Mouse (Mus musculus) hindbrain, embryonic 16.5 days (tissue): ENCODE data around the gene BC030870. TPM values are rescaled to one million over a fixed set of nuclear protein-coding genes. Genes with fewer than 3 reads are reported as not detected.
A peak's percentile ranks its signal among the peaks of the same experiment; 100 is the strongest.

Experiments
- ATAC-seq: fragments of 200-750 bp; cut with Nextera tagmentation; 2 replicates; pipeline ENCODE4 v1.8.0; 2017; ENCODE audit warnings: moderate TSS enrichment, moderate library complexity
- H3K27ac ChIP-seq: fragments of 300-500 bp; sonication (generic); 2 replicates; pipeline ENCODE4 v1.5.1; 2014; ENCODE audit warnings: low read depth, mild to moderate bottlenecking, control low read depth, low read length, moderate library complexity
- H3K27me3 ChIP-seq: fragments of 300-500 bp; sonication (generic); replicated peaks from 2 replicates; pipeline ENCODE4 v1.6.1; 2014; ENCODE audit warnings: low read length; ENCODE audit not compliant: control insufficient read depth, insufficient read depth
- H3K36me3 ChIP-seq: fragments of 300-500 bp; sonication (generic); 2 replicates; pipeline ENCODE4 v1.6.1; 2014; ENCODE audit warnings: mild to moderate bottlenecking, low read length, moderate library complexity, mixed read lengths; ENCODE audit not compliant: control insufficient read depth, insufficient read depth
- H3K4me1 ChIP-seq: fragments of 300-500 bp; sonication (generic); 2 replicates; pipeline ENCODE4 v1.6.1; 2014; ENCODE audit warnings: low read depth, low read length; ENCODE audit not compliant: control insufficient read depth, insufficient read depth
- H3K4me2 ChIP-seq: fragments of 300-500 bp; sonication (generic); 2 replicates; pipeline ENCODE4 v1.6.1; 2014; ENCODE audit warnings: mild to moderate bottlenecking, low read length, control low read depth, moderate library complexity
- H3K4me3 ChIP-seq: fragments of 300-500 bp; sonication (generic); 2 replicates; pipeline ENCODE4 v1.5.1; 2014; ENCODE audit warnings: mild to moderate bottlenecking, low read length, control low read depth, moderate library complexity
- H3K9ac ChIP-seq: fragments of 300-500 bp; sonication (generic); 2 replicates; pipeline ENCODE4 v1.6.1; 2014; ENCODE audit warnings: low read depth, mild to moderate bottlenecking, control low read depth, low read length, moderate library complexity
- H3K9me3 ChIP-seq: fragments of 300-500 bp; sonication (generic); 2 replicates; pipeline ENCODE4 v1.6.1; 2014; ENCODE audit warnings: mild to moderate bottlenecking, low read length, moderate library complexity; ENCODE audit not compliant: control insufficient read depth
- WGBS: fragments of 180-500 bp; shearing (Covaris S2); extraction: QIAGEN DNeasy Blood & Tissue Kit; methylation state at CpG from one replicate; pipeline ENCODE4 v1.1.7; 2014; 5-methylcytosine and 5-hydroxymethylcytosine counted together
- polyA plus RNA-seq: library from polyadenylated mRNA; unstranded; fragments of >200 nt; fragmentation: Nextera tagmentation; extraction: Ambion mirVana; gene quantifications from 2 replicates; pipeline ENCODE4 v1.2.1, GENCODE M21; 2015

BC030870 gene
- polyA plus RNA-seq, 1 experiment from 2014 or later: not detected

DNA sequence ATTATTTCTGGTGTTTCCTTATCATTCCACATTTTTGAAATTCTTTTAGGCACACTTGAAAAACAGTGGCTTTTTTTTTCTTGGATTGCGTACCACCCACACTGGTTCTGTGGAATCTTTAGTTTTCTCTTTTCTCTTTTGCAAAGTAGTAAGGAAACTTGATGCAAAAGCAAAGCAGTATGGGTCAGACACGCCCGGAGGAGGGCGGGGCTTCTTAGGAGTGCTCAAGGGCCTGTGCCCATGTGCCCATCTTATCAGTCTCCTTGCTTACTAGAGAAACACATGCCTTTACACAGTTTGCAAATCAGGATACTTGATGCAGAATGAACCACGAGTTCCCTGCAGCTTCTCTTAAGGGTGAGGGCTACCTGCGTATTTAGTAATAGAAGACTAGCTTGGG, 17.3 kb downstream of the BC030870 start:
- Histone ChIP-seq H3K9me3 (no peaks in the 10 kb centered on the region), H3K4me1 (no peaks in the 10 kb centered on the region), H3K36me3 (no peaks in the 10 kb centered on the region), H3K4me3 (no peak overlapping the region), H3K27me3 (no peaks in the 10 kb centered on the region), H3K27ac (no peak overlapping the region), H3K9ac (no peak overlapping the region), H3K4me2 (no peak overlapping the region)
- no peak for ATAC-seq
- WGBS: 90% methylated on average over 6 of the region's 6 CpGs

DNA sequence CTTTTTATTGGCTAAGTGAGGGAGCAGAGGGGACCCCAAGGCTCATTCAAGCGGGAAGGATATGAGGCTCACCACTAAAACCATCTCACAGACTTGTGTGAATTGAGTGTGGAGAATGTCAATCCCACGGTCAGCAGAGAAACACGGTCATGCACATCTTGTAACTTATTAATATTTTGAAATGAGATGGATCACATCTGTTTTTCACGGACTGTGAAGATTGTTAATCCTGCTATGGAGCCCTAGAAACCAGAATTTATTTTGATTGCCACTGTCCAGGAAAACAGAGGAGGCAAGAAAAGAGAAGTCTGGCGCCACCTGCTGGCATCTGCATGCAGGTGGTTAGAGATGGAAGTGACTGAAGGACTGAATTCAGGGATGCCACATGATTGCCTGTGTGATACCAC, 19.1 kb downstream of the BC030870 start:
- peak; percentile 88 for ATAC-seq
- no peaks in the 10 kb centered on the region for H3K4me1 ChIP-seq
- H3K4me2 ChIP-seq: no peak overlapping the region
- no peak overlapping the region for H3K27ac ChIP-seq
- H3K4me3 ChIP-seq: no peak overlapping the region
- H3K9ac ChIP-seq: no peak overlapping the region
- WGBS: 45% methylated on average over 5 of the region's 5 CpGs
- H3K9me3 ChIP-seq: no peaks in the 10 kb centered on the region
- H3K36me3 ChIP-seq: no peaks in the 10 kb centered on the region
- H3K27me3 ChIP-seq: no peaks in the 10 kb centered on the region

GRCm38 (mm10) chr8:65108936-65109335, 20.4 kb downstream of the BC030870 start:
- Histone ChIP-seq H3K9ac (no peak overlapping the region), H3K36me3 (no peaks in the 10 kb centered on the region), H3K27me3 (no peaks in the 10 kb centered on the region), H3K27ac (no peak overlapping the region), H3K4me2 (no peak overlapping the region), H3K4me1 (no peaks in the 10 kb centered on the region), H3K4me3 (no peak overlapping the region), H3K9me3 (no peaks in the 10 kb centered on the region)
- 80% methylated on average over 6 of the region's 6 CpGs for WGBS
- ATAC-seq: no peak

GRCm38 (mm10) chr8:65107936-65108718, 21.2 kb downstream of the BC030870 start:
- H3K4me1 ChIP-seq: no peaks in the 10 kb centered on the region
- no peak overlapping the region for H3K27ac ChIP-seq
- WGBS: 94% methylated on average over 25 of the region's 25 CpGs
- no peak overlapping the region for H3K4me3 ChIP-seq
- no peak overlapping the region for H3K9ac ChIP-seq
- H3K4me2 ChIP-seq: no peak overlapping the region
- H3K27me3 ChIP-seq: no peaks in the 10 kb centered on the region
- H3K9me3 ChIP-seq: no peaks in the 10 kb centered on the region
- H3K36me3 ChIP-seq: no peaks in the 10 kb centered on the region
- no peak for ATAC-seq

DNA sequence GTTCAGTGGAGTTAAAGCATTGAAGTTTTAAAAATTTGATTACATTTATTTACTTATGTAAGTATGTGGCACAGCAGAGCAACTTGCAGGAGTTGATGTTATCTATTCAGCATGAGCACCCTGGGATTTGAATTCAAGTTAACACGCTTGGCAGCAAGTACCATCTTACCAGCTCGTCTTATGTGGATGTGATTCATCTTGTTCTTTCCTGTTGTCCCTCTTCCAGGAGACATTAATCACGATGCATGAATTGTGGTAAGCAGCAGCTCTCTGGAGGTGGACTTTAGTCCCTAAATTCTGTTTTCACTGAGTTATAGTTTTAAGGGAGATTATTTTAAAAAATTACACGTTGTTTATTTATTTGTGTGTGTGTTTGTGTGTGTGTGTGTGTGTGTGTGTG, 25.3 kb downstream of the BC030870 start:
- no peaks in the 10 kb centered on the region for H3K9me3 ChIP-seq
- no peaks in the 10 kb centered on the region for H3K36me3 ChIP-seq
- no peak for ATAC-seq
- H3K4me1 ChIP-seq: no peaks in the 10 kb centered on the region
- no peak overlapping the region for H3K9ac ChIP-seq
- H3K4me2 ChIP-seq: no peak overlapping the region
- 70% methylated on average over 4 of the region's 4 CpGs for WGBS
- no peaks in the 10 kb centered on the region for H3K27me3 ChIP-seq
- H3K4me3 ChIP-seq: no peak overlapping the region
- H3K27ac ChIP-seq: no peak overlapping the region

- Histone ChIP-seq H3K4me2 (no peak overlapping the region), H3K4me3 (no peak overlapping the region), H3K9me3 (no peaks in the 10 kb centered on the region), H3K4me1 (no peaks in the 10 kb centered on the region), H3K36me3 (no peaks in the 10 kb centered on the region), H3K27me3 (no peaks in the 10 kb centered on the region), H3K27ac (no peak overlapping the region), H3K9ac (no peak overlapping the region)
- peak; percentile 77 for ATAC-seq
- WGBS: 74% methylated on average over 7 of the region's 7 CpGs
Observed at GRCm38 (mm10) chr8:65103632-65104031, 25.7 kb downstream of the BC030870 start.

DNA sequence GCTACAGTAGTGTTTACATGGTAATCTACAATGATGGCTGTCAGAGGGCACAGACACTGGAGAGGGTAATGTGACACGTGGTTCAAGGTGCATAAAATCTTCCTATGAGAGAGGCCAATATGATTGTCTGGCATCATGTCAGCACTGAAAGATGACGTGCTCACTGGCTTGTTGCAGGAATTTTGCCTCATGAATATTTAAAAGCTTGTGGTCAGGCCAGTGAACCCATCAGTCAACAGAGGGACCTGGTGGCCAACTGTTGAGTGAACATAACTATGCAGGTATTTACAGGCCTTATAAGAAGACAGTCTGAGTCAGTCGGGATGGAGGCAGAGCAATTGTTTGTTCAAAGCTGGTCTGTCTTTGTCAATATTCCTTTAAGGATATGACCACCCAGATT, 29.6 kb downstream of the BC030870 start:
- no peak overlapping the region for H3K9ac ChIP-seq
- H3K27ac ChIP-seq: no peak overlapping the region
- H3K4me2 ChIP-seq: no peak overlapping the region
- 50% methylated on average over 3 of the region's 3 CpGs for WGBS
- ATAC-seq: no peak
- no peaks in the 10 kb centered on the region for H3K9me3 ChIP-seq
- no peak overlapping the region for H3K4me3 ChIP-seq
- H3K36me3 ChIP-seq: no peaks in the 10 kb centered on the region
- H3K4me1 ChIP-seq: no peaks in the 10 kb centered on the region
- H3K27me3 ChIP-seq: no peaks in the 10 kb centered on the region

DNA sequence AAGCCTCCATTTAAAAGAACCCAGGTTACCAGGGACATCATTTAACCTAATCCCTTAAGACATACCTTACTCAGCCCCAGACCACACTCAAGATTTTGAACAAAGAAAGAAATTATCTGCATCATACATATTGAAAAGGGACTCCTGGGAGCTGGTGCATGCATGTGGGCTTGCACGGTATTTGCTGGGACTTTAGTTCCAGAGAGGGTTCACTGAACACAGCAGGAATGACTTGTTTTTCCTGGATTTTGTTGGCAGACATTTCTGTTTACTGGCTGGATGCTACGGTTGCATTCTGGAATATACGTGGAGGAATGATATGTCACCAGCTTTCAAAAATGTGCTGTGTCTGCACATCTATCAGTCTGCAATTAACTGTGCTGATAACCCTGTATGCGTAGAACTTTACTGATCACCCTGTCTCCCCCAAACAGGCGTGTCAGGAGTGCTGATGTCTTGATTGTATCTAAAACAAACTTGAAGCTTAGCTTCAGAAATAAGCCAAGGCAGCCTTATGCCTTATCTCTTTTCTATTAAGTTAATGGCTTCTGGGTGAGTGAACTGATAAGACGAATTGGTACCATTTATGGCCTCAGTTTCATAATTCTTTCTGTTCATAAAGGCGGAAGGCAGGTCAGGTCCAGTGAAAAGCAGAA, 31.5 kb downstream of the BC030870 start:
- Histone ChIP-seq H3K4me3 (no peak overlapping the region), H3K9me3 (no peaks in the 10 kb centered on the region), H3K27ac (no peak overlapping the region), H3K9ac (no peak overlapping the region), H3K27me3 (no peaks in the 10 kb centered on the region), H3K36me3 (no peaks in the 10 kb centered on the region), H3K4me2 (no peak overlapping the region), H3K4me1 (no peaks in the 10 kb centered on the region)
- WGBS: 63% methylated on average over 7 of the region's 7 CpGs
- no peak for ATAC-seq

DNA sequence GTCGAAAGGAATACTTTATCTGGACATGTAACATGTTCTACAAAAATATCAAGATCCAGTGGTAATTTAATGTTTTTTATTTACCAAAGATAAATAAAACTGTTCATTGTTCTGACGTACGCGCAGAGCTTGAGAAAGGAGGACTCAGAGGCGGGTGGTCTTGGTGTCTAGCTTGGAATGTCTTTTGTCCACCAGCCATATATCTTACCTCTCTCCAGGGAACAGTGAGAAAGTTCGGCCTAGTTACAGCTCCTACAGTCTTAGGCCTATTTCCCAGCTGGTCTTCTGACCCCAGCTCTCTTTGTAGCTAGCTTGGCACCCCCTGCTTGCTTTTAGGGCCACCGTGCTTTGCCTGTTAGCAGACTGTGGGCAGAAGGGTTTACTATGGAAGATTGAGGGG, 39.6 kb downstream of the BC030870 start:
- Histone ChIP-seq H3K4me3 (no peak overlapping the region), H3K9me3 (no peaks in the 10 kb centered on the region), H3K27ac (no peak overlapping the region), H3K4me2 (no peak overlapping the region), H3K36me3 (no peaks in the 10 kb centered on the region), H3K9ac (no peak overlapping the region), H3K27me3 (no peaks in the 10 kb centered on the region), H3K4me1 (no peaks in the 10 kb centered on the region)
- 58% methylated on average over 7 of the region's 7 CpGs for WGBS
- no peak for ATAC-seq
